Mouse (Mus musculus): ENCODE data around the gene Arl11. TPM values are rescaled to one million over a fixed set of nuclear protein-coding genes. Genes with fewer than 3 reads are reported as not detected.

Arl11 gene
- polyA plus RNA-seq, 1 experiment from 2014 or later = 0.52 TPM

DNA sequence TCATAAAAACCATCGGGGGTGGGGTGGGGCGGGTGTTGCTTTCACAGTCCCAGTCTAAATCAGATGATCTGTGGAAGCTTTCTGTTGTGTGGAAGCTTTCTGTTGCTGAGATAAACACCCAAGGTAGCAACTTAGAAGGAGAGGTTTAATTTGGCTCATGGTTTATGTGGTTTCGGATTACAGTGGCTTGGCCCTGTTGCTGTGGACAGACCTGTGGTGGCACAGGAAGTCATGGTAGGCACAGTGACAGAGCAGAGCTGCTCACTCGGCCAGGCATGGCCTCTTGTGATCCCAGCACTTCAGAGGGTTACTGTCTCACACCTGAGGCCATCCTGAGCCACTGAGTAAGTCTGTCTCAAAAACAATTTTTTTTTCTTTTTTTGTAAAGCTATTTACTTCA lies 29.8 kb downstream of the Arl11 start:
- Histone ChIP-seq H3K27me3 (no peaks in the 10 kb centered on the region), H3K4me3 (no peak overlapping the region), H3K9ac (no peak overlapping the region), H3K4me2 (replicated peaks) (no peak overlapping the region), H3K27ac (no peak overlapping the region), H3K36me3 (no peaks in the 10 kb centered on the region), H3K9me3 (replicated peaks) (no peaks in the 10 kb centered on the region), H3K4me1 (no peaks in the 10 kb centered on the region)
- no peak for ATAC-seq (ENCODE audit: low FRiP score)
- 80% methylated on average over 4 of the region's 4 CpGs for WGBS

DNA sequence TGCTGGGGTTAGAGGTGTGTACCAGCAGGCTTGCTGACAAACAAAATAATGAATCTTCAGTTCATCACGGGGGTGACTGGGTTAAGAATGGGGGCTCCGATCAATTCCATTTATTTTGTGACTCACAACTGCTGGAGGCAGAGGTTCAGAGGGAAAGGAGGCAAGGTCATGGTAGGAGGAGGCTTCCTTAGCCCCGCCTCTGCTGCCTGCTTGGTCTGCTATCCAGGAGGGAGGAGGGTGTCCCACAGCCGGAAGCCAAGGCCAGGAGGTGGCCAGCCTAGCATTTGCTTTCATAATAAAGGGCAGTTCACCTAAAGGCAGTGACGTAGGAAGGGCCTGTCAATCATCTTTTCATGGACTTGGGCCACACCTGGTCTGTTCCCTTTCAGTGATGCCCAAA lies 35.0 kb downstream of the Arl11 start:
- H3K9ac ChIP-seq = no peak overlapping the region
- no peak overlapping the region for H3K27ac ChIP-seq
- no peak overlapping the region for H3K4me2 ChIP-seq (replicated peaks)
- no peak for ATAC-seq (ENCODE audit: low FRiP score)
- 0 out of 2 replicates have a peak, but pooled peaks cover 2% of the 10 kb centered on the region for H3K4me1 ChIP-seq
- no peaks in the 10 kb centered on the region for H3K36me3 ChIP-seq
- H3K27me3 ChIP-seq = no peaks in the 10 kb centered on the region
- WGBS = 80% methylated on average over 5 of the region's 5 CpGs
- H3K4me3 ChIP-seq = no peak overlapping the region
- H3K9me3 ChIP-seq (replicated peaks) = no peaks in the 10 kb centered on the region

DNA sequence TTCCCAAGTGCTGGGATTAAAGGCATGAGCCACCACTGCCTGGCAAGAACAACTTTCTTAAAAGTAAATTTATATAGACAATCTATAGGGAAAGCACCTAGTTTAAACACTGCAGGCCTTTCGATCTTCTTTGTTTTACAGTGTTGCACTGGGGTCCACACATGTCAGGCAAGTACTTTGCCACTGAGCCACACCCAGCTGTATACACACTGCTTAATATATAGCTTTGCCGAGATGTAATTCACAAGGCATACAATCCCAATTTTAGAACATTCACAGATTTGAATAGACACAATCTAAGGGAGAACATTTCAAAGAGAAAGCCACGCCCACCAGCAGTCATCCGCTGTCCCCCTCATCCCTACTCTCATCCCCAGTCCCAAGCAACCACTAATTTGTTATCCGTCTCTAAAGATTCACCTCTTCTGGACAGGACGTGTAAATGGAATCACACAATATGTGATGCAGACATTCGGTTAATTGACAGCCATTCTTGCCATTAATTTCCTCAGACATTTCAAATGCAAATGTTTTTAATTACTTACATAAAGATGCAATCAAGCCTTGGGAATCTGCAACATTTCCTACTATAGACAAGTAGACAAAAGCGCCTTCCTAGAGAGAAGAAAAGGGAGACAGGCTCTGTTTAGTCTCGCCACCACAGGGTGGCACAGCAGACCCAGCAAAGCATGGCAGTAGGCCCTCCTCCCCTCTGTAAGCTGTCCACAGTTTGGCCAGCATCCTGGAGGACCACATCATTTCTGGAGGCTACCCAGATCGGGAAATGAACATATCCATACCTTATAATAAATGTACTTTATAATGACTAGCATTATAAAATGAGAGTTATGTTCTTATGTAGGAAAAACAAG lies 37.5 kb downstream of the Arl11 start:
- Histone ChIP-seq H3K9me3 (replicated peaks) (no peaks in the 10 kb centered on the region), H3K4me2 (replicated peaks) (no peak overlapping the region), H3K27ac (no peak overlapping the region), H3K4me3 (no peak overlapping the region), H3K27me3 (no peaks in the 10 kb centered on the region), H3K36me3 (no peaks in the 10 kb centered on the region), H3K4me1 (0 out of 2 replicates have a peak, but pooled peaks cover 2% of the 10 kb centered on the region), H3K9ac (no peak overlapping the region)
- ATAC-seq (ENCODE audit: low FRiP score) = 0 out of 2 replicates have a peak, but pooled peaks have one; percentile 60
- 59% methylated on average over 10 of the region's 10 CpGs for WGBS

- H3K4me2 ChIP-seq (replicated peaks) = no peak overlapping the region
These were observed 40.3 kb downstream of the Arl11 start for GRCm38 (mm10) chr14:61349876-61350275.

GRCm38 (mm10) chr14:61350808-61351207 lies 41.3 kb downstream of the Arl11 start:
- no peak overlapping the region for H3K4me2 ChIP-seq (replicated peaks)
- H3K9me3 ChIP-seq (replicated peaks) = no peaks in the 10 kb centered on the region
- H3K27me3 ChIP-seq = no peaks in the 10 kb centered on the region
- ATAC-seq (ENCODE audit: low FRiP score) = no peak
- H3K4me1 ChIP-seq = 0 out of 2 replicates have a peak, but pooled peaks cover 2% of the 10 kb centered on the region
- no peak overlapping the region for H3K27ac ChIP-seq
- no peak overlapping the region for H3K4me3 ChIP-seq
- H3K36me3 ChIP-seq = peaks cover 3% of the 10 kb centered on the region; the same call in 1 of the 2 replicates
- no peak overlapping the region for H3K9ac ChIP-seq
- 73% methylated on average over 6 of the region's 6 CpGs for WGBS

More at GRCm38 (mm10) chr14:61349876-61350275, 40.3 kb downstream of the Arl11 start:
- WGBS = 86% methylated on average over 4 of the region's 4 CpGs
- Histone ChIP-seq H3K9me3 (replicated peaks) (no peaks in the 10 kb centered on the region), H3K36me3 (peaks cover 3% of the 10 kb centered on the region; the same call in 1 of the 2 replicates), H3K4me1 (0 out of 2 replicates have a peak, but pooled peaks cover 2% of the 10 kb centered on the region), H3K27ac (no peak overlapping the region), H3K4me3 (no peak overlapping the region), H3K27me3 (no peaks in the 10 kb centered on the region), H3K9ac (no peak overlapping the region)
- no peak for ATAC-seq (ENCODE audit: low FRiP score)

DNA sequence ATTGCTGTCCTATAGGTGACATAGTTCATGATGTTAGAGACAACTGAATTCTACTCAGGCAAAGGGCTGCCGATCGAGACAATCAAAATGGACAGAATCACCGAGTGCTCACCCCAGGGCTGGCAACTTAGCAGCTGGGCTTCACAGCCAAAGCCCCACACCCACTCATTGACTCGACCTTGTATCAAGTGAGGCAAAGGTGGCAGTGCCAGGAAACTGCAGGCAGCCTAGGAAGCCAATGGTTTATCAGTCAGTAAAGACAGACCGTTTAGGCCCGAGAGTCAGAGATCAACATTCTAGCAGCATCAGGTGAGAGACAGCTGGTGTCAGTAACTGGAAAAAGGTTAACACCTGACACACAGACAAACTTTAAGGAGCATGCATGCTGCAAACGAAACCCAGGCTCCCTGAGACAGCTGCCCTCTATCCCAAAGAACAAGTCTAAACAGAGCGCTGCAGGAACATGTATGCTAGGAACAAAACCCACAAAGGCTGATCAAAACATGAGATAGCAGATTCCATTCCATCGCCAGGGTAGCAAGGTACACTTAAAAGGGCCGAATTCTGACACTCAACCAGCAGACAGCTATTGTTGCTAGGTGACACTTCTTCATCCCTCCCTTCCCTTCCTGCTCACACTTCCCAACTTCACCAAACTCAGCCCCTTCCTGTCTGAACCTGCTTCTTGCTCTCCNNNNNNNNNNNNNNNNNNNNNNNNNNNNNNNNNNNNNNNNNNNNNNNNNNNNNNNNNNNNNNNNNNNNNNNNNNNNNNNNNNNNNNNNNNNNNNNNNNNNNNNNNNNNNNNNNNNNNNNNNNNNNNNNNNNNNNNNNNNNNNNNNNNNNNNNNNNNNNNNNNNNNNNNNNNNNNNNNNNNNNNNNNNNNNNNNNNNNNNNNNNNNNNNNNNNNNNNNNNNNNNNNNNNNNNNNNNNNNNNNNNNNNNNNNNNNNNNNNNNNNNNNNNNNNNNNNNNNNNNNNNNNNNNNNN lies 45.0 kb downstream of the Arl11 start:
- no peaks in the 10 kb centered on the region for H3K9me3 ChIP-seq (replicated peaks)
- H3K4me3 ChIP-seq = no peak overlapping the region
- 81% methylated on average over 10 of the region's 10 CpGs for WGBS
- peaks cover 3% of the 10 kb centered on the region; the same call in 1 of the 2 replicates for H3K36me3 ChIP-seq
- no peak overlapping the region for H3K27ac ChIP-seq
- no peak for ATAC-seq (ENCODE audit: low FRiP score)
- no peak overlapping the region for H3K9ac ChIP-seq
- H3K4me1 ChIP-seq = no peaks in the 10 kb centered on the region
- no peak overlapping the region for H3K4me2 ChIP-seq (replicated peaks)
- H3K27me3 ChIP-seq = no peaks in the 10 kb centered on the region

- WGBS = under 1% methylated on average over 40 of the region's 40 CpGs
- ATAC-seq (ENCODE audit: low FRiP score) = peak; percentile 95
These were observed 50.8 kb downstream of the Arl11 start, which contains the start of gene Ebpl for GRCm38 (mm10) chr14:61360131-61360980. Gene Ebpl (minus strand): TSS chr14:61360439.

DNA sequence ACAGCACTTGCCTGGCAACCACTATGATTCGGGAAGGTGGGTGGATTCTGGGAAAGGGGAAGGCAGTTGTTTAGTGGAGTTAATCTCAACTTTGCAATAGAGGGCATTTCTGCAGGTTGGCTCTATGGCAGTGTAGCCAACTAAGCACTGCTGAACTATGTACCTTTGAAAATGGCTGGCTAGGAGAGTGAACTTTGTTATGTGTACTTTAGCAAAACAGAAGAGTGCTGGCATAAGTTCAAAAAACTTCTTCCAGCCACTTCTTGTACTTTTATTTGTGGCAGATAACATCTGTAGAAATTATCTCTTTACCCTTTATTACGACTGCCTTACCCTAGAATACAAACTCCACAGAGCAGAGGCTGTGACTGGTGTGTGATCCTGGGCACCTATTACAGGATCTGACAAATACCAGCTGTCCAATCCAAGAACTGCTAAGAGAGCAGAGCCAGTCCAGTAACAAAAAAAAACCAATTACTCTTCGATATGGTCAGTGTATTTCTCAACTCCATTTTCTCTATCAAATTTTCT lies 51.5 kb downstream of the Arl11 start:
- Histone ChIP-seq H3K9ac (no peak overlapping the region; the same call in 1 of the 2 replicates), H3K4me3 (peak overlapping the region; percentile 63), H3K4me1 (peaks cover 5% of the 10 kb centered on the region; the same call in 1 of the 2 replicates), H3K36me3 (peaks cover 7% of the 10 kb centered on the region; the same call in 1 of the 2 replicates), H3K9me3 (replicated peaks) (no peaks in the 10 kb centered on the region), H3K4me2 (replicated peaks) (peak overlapping the region; percentile 57), H3K27me3 (no peaks in the 10 kb centered on the region), H3K27ac (peak overlapping the region; percentile 87)
- ATAC-seq (ENCODE audit: low FRiP score) = peak; percentile 26; the same call in 1 of the 2 replicates
- WGBS = 64% methylated on average over 3 of the region's 3 CpGs

More at GRCm38 (mm10) chr14:61360131-61360980, 50.8 kb downstream of the Arl11 start, which contains the start of gene Ebpl:
- Histone ChIP-seq H3K27me3 (no peaks in the 10 kb centered on the region), H3K36me3 (peaks cover 7% of the 10 kb centered on the region; the same call in 1 of the 2 replicates), H3K4me1 (peaks cover 5% of the 10 kb centered on the region; the same call in 1 of the 2 replicates), H3K4me3 (peak within 1 kb of the TSS; percentile 63), H3K9ac (peak within 1 kb of the TSS; percentile 78), H3K9me3 (replicated peaks) (no peaks in the 10 kb centered on the region), H3K27ac (peak within 1 kb of the TSS; percentile 87), H3K4me2 (replicated peaks) (peak within 1 kb of the TSS; percentile 57)

Other genes with a start within 250 kb of the Arl11 start
- 7.1 and 8.3 TPM in 2 replicates for gene Sacs, start 171.3 kb upstream of the Arl11 start, polyA plus RNA-seq (2016; fragmentation: Nextera tagmentation; extraction: Ambion mirVana)
- 0.15 and 1.3 TPM in 2 replicates for gene Sgcg, start 51.3 kb upstream of the Arl11 start, polyA plus RNA-seq (2016; fragmentation: Nextera tagmentation; extraction: Ambion mirVana)
- 10.8 and 11.5 TPM in 2 replicates for gene Ebpl, start 50.7 kb downstream of the Arl11 start, polyA plus RNA-seq (2016; fragmentation: Nextera tagmentation; extraction: Ambion mirVana)
- 80.7 and 87.1 TPM in 2 replicates for gene Kpna3, start 130.1 kb downstream of the Arl11 start, polyA plus RNA-seq (2016; fragmentation: Nextera tagmentation; extraction: Ambion mirVana)
- 20.4 and 20.8 TPM in 2 replicates for gene Spryd7, start 247.1 kb downstream of the Arl11 start, polyA plus RNA-seq (2016; fragmentation: Nextera tagmentation; extraction: Ambion mirVana)

Data from hindbrain, embryonic 12.5 days (tissue).